Mouse (Mus musculus): ENCODE results near the gene Arid2. TPM values are rescaled to one million over a fixed set of nuclear protein-coding genes. Genes with fewer than 3 reads are reported as not detected.
"Not testable (repeated sequence)": the region's sequence is repeated elsewhere in the genome, so short reads cannot be mapped to it uniquely, and the experiment has no call there.

The Arid2 gene
- total RNA-seq, 2 experiments from 2014 or later: 58.7 to 63.5 TPM

GRCm38 (mm10) chr15:96285323-96286014 is 1.8 kb upstream of the Arid2 start:
- DNase-seq: peak; percentile 94
- intact Hi-C loops (cut with DNase I): loop anchor here (10.0 kb wide), 3 partner anchors 121 to 491 kb away; partner anchors contain the start of gene Ano6

- intact Hi-C loops (cut with DNase I): loop anchor here (10.0 kb wide), 3 partner anchors 121 to 491 kb away; partner anchors contain the start of gene Ano6
- DNase-seq: peak; percentile 96
Observed at GRCm38 (mm10) chr15:96286015-96286934, 1.0 kb upstream of the Arid2 start.

GRCm38 (mm10) chr15:96286935-96287292 is 404 bp upstream of the Arid2 start:
- no peak for DNase-seq
- intact Hi-C loops (cut with DNase I): loop anchor here (10.0 kb wide), 3 partner anchors 122 to 492 kb away; partner anchors contain the start of gene Ano6

GRCm38 (mm10) chr15:96287976-96288835 is 888 bp downstream of the Arid2 start:
- intact Hi-C loops (cut with DNase I): loop anchor here (10.0 kb wide), 3 partner anchors 123 to 493 kb away; partner anchors contain the start of gene Ano6
- peak; percentile 37 for DNase-seq

- intact Hi-C loops (cut with DNase I): loop anchor here (10.0 kb wide), 3 partner anchors 124 to 494 kb away; partner anchors contain the start of gene Ano6
- DNase-seq: no peak
Observed at GRCm38 (mm10) chr15:96288836-96289390, 1.6 kb downstream of the Arid2 start.

- no peak for DNase-seq
Observed at GRCm38 (mm10) chr15:96290001-96290400, 2.7 kb downstream of the Arid2 start.

GRCm38 (mm10) chr15:96293444-96293843 is 6.1 kb downstream of the Arid2 start:
- intact Hi-C loops (cut with DNase I): no loop called here

More at GRCm38 (mm10) chr15:96290001-96290400, 2.7 kb downstream of the Arid2 start:
- intact Hi-C loops (cut with DNase I): no loop called here

GRCm38 (mm10) chr15:96297078-96297590 is 9.8 kb downstream of the Arid2 start:
- intact Hi-C loops (cut with DNase I): no loop called here
- no peak for DNase-seq

More at GRCm38 (mm10) chr15:96293444-96293843, 6.1 kb downstream of the Arid2 start:
- no peak for DNase-seq

- intact Hi-C loops (cut with DNase I): no loop called here
Observed at GRCm38 (mm10) chr15:96297623-96298188, 10.4 kb downstream of the Arid2 start.

GRCm38 (mm10) chr15:96309310-96309709 is 22.0 kb downstream of the Arid2 start:
- intact Hi-C loops (cut with DNase I): loop anchor here (10.0 kb wide), 1 partner anchor 85 kb away; no protein-coding TSS in a partner anchor

More at GRCm38 (mm10) chr15:96297623-96298188, 10.4 kb downstream of the Arid2 start:
- no peak for DNase-seq

GRCm38 (mm10) chr15:96312902-96313301 is 25.6 kb downstream of the Arid2 start:
- no peak for DNase-seq
- intact Hi-C loops (cut with DNase I): no loop called here

More at GRCm38 (mm10) chr15:96309310-96309709, 22.0 kb downstream of the Arid2 start:
- no peak for DNase-seq

- intact Hi-C loops (cut with DNase I): no loop called here
- DNase-seq: no peak
Observed at GRCm38 (mm10) chr15:96315664-96316063, 28.3 kb downstream of the Arid2 start.

- intact Hi-C loops (cut with DNase I): no loop called here
- no peak for DNase-seq
Observed at GRCm38 (mm10) chr15:96319335-96319734, 32.0 kb downstream of the Arid2 start.

- intact Hi-C loops (cut with DNase I): no loop called here
- DNase-seq: no peak
Observed at GRCm38 (mm10) chr15:96325726-96326328, 38.5 kb downstream of the Arid2 start.

GRCm38 (mm10) chr15:96328722-96329121 is 41.4 kb downstream of the Arid2 start:
- intact Hi-C loops (cut with DNase I): not testable (repeated sequence)

GRCm38 (mm10) chr15:96330536-96330935 is 43.2 kb downstream of the Arid2 start:
- intact Hi-C loops (cut with DNase I): no loop called here
- no peak for DNase-seq

More at GRCm38 (mm10) chr15:96328722-96329121, 41.4 kb downstream of the Arid2 start:
- not testable (repeated sequence) for DNase-seq

GRCm38 (mm10) chr15:96332468-96333213 is 45.3 kb downstream of the Arid2 start:
- intact Hi-C loops (cut with DNase I): no loop called here
- no peak for DNase-seq

GRCm38 (mm10) chr15:96333350-96333749 is 46.0 kb downstream of the Arid2 start:
- DNase-seq: no peak
- intact Hi-C loops (cut with DNase I): no loop called here
